Mouse (Mus musculus) megakaryocyte-erythroid progenitor cell, adult 5 weeks (primary cell): ENCODE results near the gene Spata3. TPM values are rescaled to one million over a fixed set of nuclear protein-coding genes. Genes with fewer than 3 reads are reported as not detected.

Experiments used
- polyA plus RNA-seq: library from polyadenylated mRNA; stranded (reverse); fragments of >175 nt; gene quantifications from 2 replicates; pipeline ENCODE4 v1.2.3, GENCODE M21; 2012

The Spata3 gene
- not detected in 2 replicates for polyA plus RNA-seq

DNA sequence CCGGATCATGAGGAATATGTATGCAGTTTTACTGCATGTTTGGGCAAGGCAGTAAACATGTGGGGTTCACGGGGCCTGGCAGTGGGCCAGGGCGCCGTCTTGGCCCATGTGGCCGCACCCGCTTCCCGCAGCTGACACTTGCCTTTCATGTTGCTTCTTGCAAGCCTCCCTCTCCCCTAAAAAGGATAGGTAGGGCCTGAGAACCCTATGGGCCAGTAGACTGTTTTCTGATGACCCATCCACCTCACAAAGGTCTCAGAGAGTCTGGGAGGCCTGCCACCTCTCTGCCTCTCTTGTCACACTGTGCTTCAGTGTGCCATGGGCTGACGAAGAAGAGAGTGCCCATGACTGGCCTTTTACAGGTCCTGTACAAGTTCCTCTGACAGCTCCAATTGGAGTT is at the start of gene Spata3:
Gene Spata3 (plus strand): TSS at position 301 of the 400 bp plus-strand sequence.

DNA sequence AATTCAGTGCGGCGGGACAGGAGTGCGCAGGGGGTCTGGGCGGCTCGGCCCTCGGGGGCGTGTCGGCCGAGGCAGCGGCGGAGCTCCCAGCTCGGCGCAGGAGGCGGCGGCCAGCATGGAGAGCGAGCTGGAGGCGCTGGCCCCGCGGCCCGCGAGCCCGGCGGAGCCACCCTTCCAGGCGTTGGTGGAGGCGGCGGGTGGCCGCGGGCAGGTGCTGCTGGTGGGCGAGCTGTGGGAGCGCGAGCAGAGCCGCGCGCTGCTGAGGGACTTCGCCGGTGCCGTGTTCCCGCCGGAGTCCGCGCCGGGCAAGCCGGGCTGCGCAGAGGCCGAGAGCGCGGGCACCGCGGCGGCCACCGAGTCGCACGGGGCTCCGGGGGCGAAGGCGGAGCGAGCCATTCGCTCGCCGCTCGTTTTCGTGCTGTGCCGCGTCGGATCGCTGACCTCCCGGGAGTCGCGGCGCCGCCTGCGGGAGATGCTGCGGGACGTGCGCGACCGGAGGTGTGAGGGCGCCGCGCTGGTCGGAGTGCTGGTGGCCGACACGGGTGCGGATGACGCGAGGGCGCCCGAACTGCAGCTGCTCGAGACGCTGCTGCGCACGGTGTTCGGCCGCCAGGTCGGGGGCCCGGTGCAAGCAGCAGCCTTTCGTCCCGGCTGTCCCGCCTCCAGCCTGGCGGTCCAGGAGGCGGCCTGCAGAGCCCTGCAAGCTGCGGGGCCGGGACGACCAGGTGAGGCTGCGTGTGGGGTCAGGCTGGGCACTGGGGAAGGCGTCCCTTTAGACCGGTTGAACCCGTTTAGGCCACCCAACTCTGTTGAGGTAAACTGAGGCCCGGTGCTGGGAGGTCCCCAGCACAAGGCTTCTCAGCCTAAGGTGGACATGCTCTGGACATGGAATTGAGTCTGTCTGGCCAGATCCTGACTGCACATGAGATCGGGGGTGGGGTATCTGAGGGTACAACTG is 29.5 kb downstream of the Spata3 start, which contains the start of gene 2810459M11Rik:
Gene 2810459M11Rik (plus strand): TSS at position 16 of the 958 bp plus-strand sequence.

DNA sequence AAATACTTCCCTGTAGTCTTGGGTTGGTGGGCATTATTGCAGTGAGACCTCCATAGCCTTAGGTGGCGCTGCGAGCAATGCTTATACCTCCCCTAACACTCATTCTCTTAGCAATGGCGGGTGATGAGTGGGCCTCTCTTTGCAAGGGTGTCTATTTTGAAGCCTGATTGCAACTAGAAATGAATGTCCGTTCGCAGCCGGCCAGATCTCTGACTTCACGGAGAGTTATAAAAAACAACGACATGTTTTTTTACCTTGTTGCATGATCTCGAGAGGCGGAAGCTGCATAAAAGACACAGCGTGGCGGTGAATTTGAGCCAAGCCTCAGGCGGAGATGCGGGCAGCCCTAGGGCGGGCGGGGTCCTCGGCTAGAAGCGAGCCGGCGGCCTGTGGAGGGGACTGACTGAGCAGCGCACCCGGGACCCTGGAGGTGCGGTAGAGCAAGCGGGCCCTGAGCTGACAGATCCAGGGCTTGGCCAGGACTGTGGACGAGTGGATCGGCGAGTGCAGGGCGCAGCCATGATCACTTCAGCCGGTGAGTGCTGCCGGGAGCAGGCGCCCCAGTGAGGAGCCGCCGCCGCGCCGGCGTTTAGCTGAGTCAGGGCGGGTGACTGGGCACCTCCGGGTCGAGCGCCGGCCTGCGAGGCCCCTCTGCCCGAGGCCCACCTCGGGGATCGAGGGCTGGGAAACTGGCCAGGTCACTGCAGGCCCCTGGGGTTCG is 47.8 kb downstream of the Spata3 start, which contains the start of gene Psmd1:
Gene Psmd1 (plus strand): TSS at position 117 of the 721 bp plus-strand sequence.

Other genes with a start within 250 kb of the Spata3 start
- gene A630001G21Rik, start 238.2 kb upstream of the Spata3 start, polyA plus RNA-seq: 17.2 and 19.8 TPM in 2 replicates
- 32.6 and 43.8 TPM in 2 replicates for gene Cab39, start 223.4 kb upstream of the Spata3 start, polyA plus RNA-seq
- gene Itm2c, start 122.5 kb upstream of the Spata3 start, polyA plus RNA-seq: 99.1 and 113 TPM in 2 replicates
- 0.02 TPM in 1 of 2 replicates, not detected in the other for gene 4933407L21Rik, start 88.3 kb upstream of the Spata3 start, polyA plus RNA-seq
- gene Gpr55, start 55.8 kb upstream of the Spata3 start, polyA plus RNA-seq: 0.04 TPM in 1 of 2 replicates, not detected in the other
- gene 2810459M11Rik, start 29.0 kb downstream of the Spata3 start, polyA plus RNA-seq: 0.08 and 0.16 TPM in 2 replicates
- 21.1 and 25.8 TPM in 2 replicates for gene Psmd1, start 47.6 kb downstream of the Spata3 start, polyA plus RNA-seq
- gene Htr2b, start 95.2 kb downstream of the Spata3 start, polyA plus RNA-seq: not detected in 2 replicates
- 4.1 and 5.6 TPM in 2 replicates for gene Gm21972, start 116.8 kb downstream of the Spata3 start, polyA plus RNA-seq
- 2.4 and 3.1 TPM in 2 replicates for gene Armc9, start 138.0 kb downstream of the Spata3 start, polyA plus RNA-seq